Mouse (Mus musculus): ENCODE data around the gene Tfg. TPM values are rescaled to one million over a fixed set of nuclear protein-coding genes. Genes with fewer than 3 reads are reported as not detected.
A peak's percentile ranks its signal among the peaks of the same experiment; 100 is the strongest.

Gene Tfg
- 145 and 151 TPM in 2 replicates for polyA plus RNA-seq (2015; fragmentation: Nextera tagmentation; extraction: Ambion mirVana)

GRCm38 (mm10) chr16:56717224-56718200 is at the start of gene Tfg:
Gene Tfg, minus strand, starts transcription at chr16:56717450.
- Histone ChIP-seq H3K36me3 (ENCODE audit: poor library complexity, severe bottlenecking) (no peaks in the 10 kb centered on the region), H3K27ac (peak within 1 kb of the TSS; percentile 97), H3K4me1 (peaks cover 20% of the 10 kb centered on the region), H3K4me2 (peak within 1 kb of the TSS; percentile 77), H3K9me3 (replicated peaks) (no peaks in the 10 kb centered on the region), H3K27me3 (no peaks in the 10 kb centered on the region), H3K4me3 (peak within 1 kb of the TSS; percentile 80), H3K9ac (peak within 1 kb of the TSS; percentile 91)
- WGBS, result under 1% methylated on average over 62 of the region's 62 CpGs
- peak; percentile 98 for ATAC-seq

DNA sequence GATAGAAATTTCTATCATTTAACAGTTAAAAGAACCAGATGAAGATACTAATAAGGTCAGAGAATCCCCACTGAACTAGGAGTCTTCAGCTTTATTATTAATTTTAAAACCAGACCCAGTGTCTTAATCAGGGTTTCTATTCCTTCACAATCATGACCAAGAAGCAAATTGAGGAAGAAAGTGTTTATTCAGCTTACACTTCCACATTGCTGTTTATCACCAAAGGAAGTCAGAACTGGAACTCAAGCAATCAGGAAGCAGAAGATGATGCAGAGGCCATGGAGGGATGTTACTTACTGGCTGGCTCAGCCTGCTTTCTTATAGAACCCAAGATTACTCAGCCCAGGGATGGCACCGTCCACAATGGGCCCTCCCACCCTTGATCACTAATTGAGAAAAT is 11.8 kb upstream of the Tfg start:
- Histone ChIP-seq H3K4me1 (no peaks in the 10 kb centered on the region), H3K9ac (no peak overlapping the region), H3K9me3 (replicated peaks) (no peaks in the 10 kb centered on the region), H3K4me2 (no peak overlapping the region), H3K4me3 (no peak overlapping the region), H3K27ac (no peak overlapping the region), H3K36me3 (ENCODE audit: poor library complexity, severe bottlenecking) (no peaks in the 10 kb centered on the region), H3K27me3 (no peaks in the 10 kb centered on the region)
- no peak for ATAC-seq
- 35% methylated on average over 1 of the region's 1 CpGs for WGBS

DNA sequence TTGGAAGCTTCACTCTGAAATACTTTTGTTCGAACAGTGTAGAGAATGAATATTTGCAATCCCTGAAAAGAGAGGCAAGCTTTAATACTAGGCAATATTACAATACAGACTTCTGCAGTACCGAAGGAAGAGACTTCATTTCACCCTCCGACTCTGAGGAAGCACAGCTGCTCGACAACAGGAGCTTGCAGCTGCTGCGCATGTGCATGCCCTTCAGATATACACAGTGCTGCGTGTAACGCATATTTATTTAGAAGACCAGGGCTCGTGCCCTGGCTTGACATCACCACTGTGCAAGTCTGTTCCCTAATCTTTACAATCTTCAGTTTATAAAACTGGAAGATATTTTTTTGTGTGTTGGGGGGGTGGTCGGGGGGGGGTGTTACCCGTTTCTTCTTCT is 7.7 kb upstream of the Tfg start:
- Histone ChIP-seq H3K27me3 (no peaks in the 10 kb centered on the region), H3K4me2 (no peak overlapping the region), H3K9me3 (replicated peaks) (no peaks in the 10 kb centered on the region), H3K4me1 (no peaks in the 10 kb centered on the region), H3K4me3 (no peak overlapping the region), H3K9ac (no peak overlapping the region), H3K36me3 (ENCODE audit: poor library complexity, severe bottlenecking) (no peaks in the 10 kb centered on the region), H3K27ac (no peak overlapping the region)
- 86% methylated on average over 10 of the region's 10 CpGs for WGBS
- no peak for ATAC-seq

- Histone ChIP-seq H3K27ac (no peak overlapping the region), H3K9ac (no peak overlapping the region), H3K4me1 (peaks cover 4% of the 10 kb centered on the region; the same call in 1 of the 2 replicates), H3K9me3 (replicated peaks) (no peaks in the 10 kb centered on the region), H3K4me3 (no peak overlapping the region), H3K36me3 (ENCODE audit: poor library complexity, severe bottlenecking) (no peaks in the 10 kb centered on the region), H3K27me3 (no peaks in the 10 kb centered on the region), H3K4me2 (no peak overlapping the region)
- no peak for ATAC-seq
- 75% methylated on average over 4 of the region's 4 CpGs for WGBS
Observed at GRCm38 (mm10) chr16:56722357-56722756, 5.1 kb upstream of the Tfg start.

GRCm38 (mm10) chr16:56719031-56719430 is 1.8 kb upstream of the Tfg start:
- no peaks in the 10 kb centered on the region for H3K9me3 ChIP-seq (replicated peaks)
- no peaks in the 10 kb centered on the region for H3K27me3 ChIP-seq
- H3K9ac ChIP-seq, result no peak overlapping the region
- no peak overlapping the region for H3K27ac ChIP-seq
- H3K36me3 ChIP-seq (ENCODE audit: poor library complexity, severe bottlenecking), result no peaks in the 10 kb centered on the region
- H3K4me2 ChIP-seq, result no peak overlapping the region
- ATAC-seq, result no peak
- no peak overlapping the region for H3K4me3 ChIP-seq
- H3K4me1 ChIP-seq, result peaks cover 20% of the 10 kb centered on the region

GRCm38 (mm10) chr16:56716557-56717179 is 582 bp downstream of the Tfg start:
- H3K9me3 ChIP-seq (replicated peaks), result no peaks in the 10 kb centered on the region
- WGBS, result 0% methylated on average over 23 of the region's 38 CpGs
- peaks cover 20% of the 10 kb centered on the region for H3K4me1 ChIP-seq
- peak overlapping the region; percentile 97 for H3K27ac ChIP-seq
- peak overlapping the region; percentile 91 for H3K9ac ChIP-seq
- ATAC-seq, result peak; percentile 54
- peak overlapping the region; percentile 80 for H3K4me3 ChIP-seq
- no peaks in the 10 kb centered on the region for H3K27me3 ChIP-seq
- H3K36me3 ChIP-seq (ENCODE audit: poor library complexity, severe bottlenecking), result peaks cover 6% of the 10 kb centered on the region
- H3K4me2 ChIP-seq, result peak overlapping the region; percentile 77

DNA sequence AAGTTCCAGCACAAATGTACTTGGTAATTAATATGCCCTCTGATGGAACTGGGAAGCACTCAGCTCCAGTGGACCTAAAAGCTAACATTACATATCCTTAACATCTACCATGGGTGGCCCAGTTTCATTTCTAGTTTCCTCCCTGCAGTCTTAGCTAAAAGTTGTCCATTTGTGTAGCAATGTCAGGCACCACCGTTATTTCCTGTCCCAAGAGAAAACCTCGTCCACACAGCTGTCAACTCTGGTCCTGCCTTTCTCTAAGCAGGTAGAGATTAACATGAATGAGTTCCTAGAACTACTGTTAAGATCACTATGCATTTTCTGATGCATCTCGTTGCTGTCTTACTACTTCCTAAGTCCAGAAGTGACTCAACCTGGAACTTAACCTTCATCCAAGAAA is 1.6 kb downstream of the Tfg start:
- H3K27ac ChIP-seq, result no peak overlapping the region
- H3K4me1 ChIP-seq, result peaks cover 20% of the 10 kb centered on the region
- H3K9me3 ChIP-seq (replicated peaks), result no peaks in the 10 kb centered on the region
- no peaks in the 10 kb centered on the region for H3K27me3 ChIP-seq
- ATAC-seq, result no peak
- 80% methylated on average over 3 of the region's 3 CpGs for WGBS
- H3K4me2 ChIP-seq, result peak overlapping the region; percentile 77
- peak overlapping the region; percentile 91; the same call in 1 of the 2 replicates for H3K9ac ChIP-seq
- peak overlapping the region; percentile 80 for H3K4me3 ChIP-seq
- peaks cover 16% of the 10 kb centered on the region for H3K36me3 ChIP-seq (ENCODE audit: poor library complexity, severe bottlenecking)

- Histone ChIP-seq H3K27ac (no peak overlapping the region), H3K4me1 (peaks cover 1% of the 10 kb centered on the region), H3K4me2 (no peak overlapping the region), H3K9me3 (replicated peaks) (no peaks in the 10 kb centered on the region), H3K36me3 (ENCODE audit: poor library complexity, severe bottlenecking) (peaks cover 55% of the 10 kb centered on the region), H3K9ac (no peak overlapping the region), H3K4me3 (no peak overlapping the region), H3K27me3 (no peaks in the 10 kb centered on the region)
- no peak for ATAC-seq
- 94% methylated on average over 3 of the region's 3 CpGs for WGBS
Observed at GRCm38 (mm10) chr16:56710071-56710470, 7.2 kb downstream of the Tfg start.

DNA sequence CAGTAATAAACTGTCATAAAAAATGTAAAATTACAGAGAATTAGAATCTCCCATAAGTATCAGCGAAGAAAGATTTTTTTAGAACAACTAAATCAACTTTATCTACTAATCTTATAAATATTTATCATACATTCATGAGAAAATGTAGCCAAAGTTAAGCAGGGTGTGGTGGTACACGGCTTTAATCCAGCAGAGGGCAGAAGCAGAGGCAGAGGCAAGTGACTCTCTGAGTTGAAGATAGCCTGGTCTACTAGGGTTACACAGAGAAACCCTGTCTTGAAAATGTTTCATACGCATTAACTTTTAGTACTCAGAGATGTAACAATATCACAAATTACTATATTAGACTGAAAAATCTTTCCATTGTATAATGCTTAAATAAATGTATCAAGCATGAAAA is 11.5 kb downstream of the Tfg start:
- Histone ChIP-seq H3K27me3 (no peaks in the 10 kb centered on the region), H3K27ac (no peak overlapping the region), H3K4me1 (no peaks in the 10 kb centered on the region), H3K4me3 (no peak overlapping the region), H3K36me3 (ENCODE audit: poor library complexity, severe bottlenecking) (peaks cover 61% of the 10 kb centered on the region), H3K9me3 (replicated peaks) (no peaks in the 10 kb centered on the region), H3K9ac (no peak overlapping the region), H3K4me2 (no peak overlapping the region)
- WGBS, result 89% methylated on average over 3 of the region's 3 CpGs
- no peak for ATAC-seq

GRCm38 (mm10) chr16:56700898-56701297 is 16.4 kb downstream of the Tfg start:
- Histone ChIP-seq H3K4me1 (no peaks in the 10 kb centered on the region), H3K9ac (no peak overlapping the region), H3K9me3 (replicated peaks) (no peaks in the 10 kb centered on the region), H3K4me3 (no peak overlapping the region), H3K36me3 (ENCODE audit: poor library complexity, severe bottlenecking) (peaks cover 46% of the 10 kb centered on the region), H3K4me2 (no peak overlapping the region), H3K27ac (no peak overlapping the region), H3K27me3 (no peaks in the 10 kb centered on the region)
- 93% methylated on average over 3 of the region's 3 CpGs for WGBS
- ATAC-seq, result no peak

- Histone ChIP-seq H3K9me3 (replicated peaks) (no peaks in the 10 kb centered on the region), H3K4me1 (no peaks in the 10 kb centered on the region), H3K4me2 (no peak overlapping the region), H3K9ac (no peak overlapping the region), H3K27ac (no peak overlapping the region), H3K4me3 (no peak overlapping the region), H3K36me3 (ENCODE audit: poor library complexity, severe bottlenecking) (peaks cover 51% of the 10 kb centered on the region), H3K27me3 (no peaks in the 10 kb centered on the region)
- WGBS, result 73% methylated on average over 2 of the region's 2 CpGs
- no peak for ATAC-seq
Observed at GRCm38 (mm10) chr16:56696448-56696847, 20.8 kb downstream of the Tfg start.

DNA sequence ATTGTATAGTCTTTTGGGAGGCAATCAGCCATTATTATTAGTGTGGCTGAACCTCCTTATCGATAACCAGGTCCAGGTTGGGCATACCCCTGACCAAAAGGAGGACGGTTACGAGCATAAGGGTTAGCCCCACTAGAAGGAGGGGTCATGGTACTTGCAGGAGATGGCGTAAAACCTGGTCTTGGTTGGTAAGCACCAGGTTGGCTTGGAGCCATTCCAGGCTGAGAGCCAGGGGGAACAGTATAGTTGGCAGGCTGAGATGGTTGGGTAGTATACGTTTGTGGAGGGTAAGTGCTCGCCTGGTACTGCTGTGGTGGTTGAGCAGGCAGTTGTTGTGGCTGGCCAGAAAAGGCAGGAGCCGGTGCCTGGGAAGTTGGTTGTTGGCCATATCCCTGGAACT is 26.5 kb downstream of the Tfg start:
- no peak overlapping the region for H3K27ac ChIP-seq
- no peak overlapping the region for H3K4me2 ChIP-seq
- no peak overlapping the region for H3K4me3 ChIP-seq
- H3K27me3 ChIP-seq, result no peaks in the 10 kb centered on the region
- no peaks in the 10 kb centered on the region for H3K9me3 ChIP-seq (replicated peaks)
- 85% methylated on average over 7 of the region's 7 CpGs for WGBS
- H3K9ac ChIP-seq, result no peak overlapping the region
- H3K36me3 ChIP-seq (ENCODE audit: poor library complexity, severe bottlenecking), result peaks cover 50% of the 10 kb centered on the region
- H3K4me1 ChIP-seq, result no peaks in the 10 kb centered on the region
- ATAC-seq, result no peak

Data from forebrain, embryonic 13.5 days (tissue).